Mouse (Mus musculus) midbrain, embryonic 11.5 days (tissue): ENCODE results near the gene Cyp2c40. TPM values are rescaled to one million over a fixed set of nuclear protein-coding genes. Genes with fewer than 3 reads are reported as not detected.

Experiments
- polyA plus RNA-seq: library from polyadenylated mRNA; unstranded; fragments of >200 nt; fragmentation: Nextera tagmentation; extraction: Ambion mirVana; gene quantifications from 2 replicates; pipeline ENCODE4 v1.2.1, GENCODE M21; 2014

Gene Cyp2c40
- polyA plus RNA-seq, 1 experiment from 2014 or later: not detected

Other genes starting within 250 kb of the Cyp2c40 start
- not detected in 2 replicates for gene Cyp2c67, start 163.8 kb downstream of the Cyp2c40 start, polyA plus RNA-seq
- not detected in 2 replicates for gene Cyp2c68, start 71.8 kb downstream of the Cyp2c40 start, polyA plus RNA-seq
- gene Cyp2c69, start 74.0 kb upstream of the Cyp2c40 start, polyA plus RNA-seq: not detected in 2 replicates
- not detected in 2 replicates for gene Cyp2c37, start 179.6 kb upstream of the Cyp2c40 start, polyA plus RNA-seq